ENCODE assay signal across 7 mouse cellular contexts in genomic region chr15:88867368-88868023, GRCm38 (mm10). TPM values are rescaled to one million over a fixed set of nuclear protein-coding genes. Genes with fewer than 3 reads are reported as not detected.
DNase-seq lines count a peak whose midpoint lies in the region; ATAC-seq lines count a peak whose summit lies in the region.

No protein-coding gene starts in this region.

- peak; percentile 56 for DNase-seq in ovary, adult 18-20 months (ENCODE audit: low spot score)
- no peak for DNase-seq in ovary, postnatal 10 days (ENCODE audit: low spot score)
- DNase-seq in embryo, embryonic 11 days = peak; percentile 46
- no peak for DNase-seq in intestine, embryonic 14.5 days (ENCODE audit: low spot score)
- peak; percentile 84 to 88 for DNase-seq in lung, adult 18-20 months
- DNase-seq in right cerebral cortex, postnatal 10 days (ENCODE audit: low spot score in 2 of 2) = no peak
- DNase-seq in frontal cortex, postnatal 25 days (ENCODE audit: low spot score in 2 of 2) = no peak

- no peaks in the 10 kb centered on the region for H3K9me3 ChIP-seq in intestine, embryonic 14.5 days (ENCODE audit: control insufficient read depth, low read length)

- H3K4me1 ChIP-seq in intestine, embryonic 14.5 days (replicated peaks; ENCODE audit: control insufficient read depth, insufficient read depth, low read length) = peaks cover 31% of the 10 kb centered on the region

- no peak overlapping the region for H3K4me2 ChIP-seq in intestine, embryonic 14.5 days (ENCODE audit: low read length)

- WGBS in intestine, embryonic 14.5 days = 14% methylated on average over 5 of the region's 5 CpGs

- H3K27me3 ChIP-seq in intestine, embryonic 14.5 days (replicated peaks; ENCODE audit: control insufficient read depth, insufficient read depth, low read length) = no peaks in the 10 kb centered on the region

- no peak for ATAC-seq in intestine, embryonic 14.5 days (replicated peaks; ENCODE audit: low FRiP score, low TSS enrichment, low read depth)

- H3K27ac ChIP-seq in intestine, embryonic 14.5 days (ENCODE audit: low read depth) = peak overlapping the region; percentile 38

- peaks cover 21% of the 10 kb centered on the region for H3K36me3 ChIP-seq in intestine, embryonic 14.5 days (ENCODE audit: control insufficient read depth, insufficient read depth, low read length)

- H3K4me3 ChIP-seq in intestine, embryonic 14.5 days (ENCODE audit: low read depth, low read length) = no peak overlapping the region

- H3K9ac ChIP-seq in intestine, embryonic 14.5 days (ENCODE audit: low read length) = no peak overlapping the region

RNA-seq across cellular contexts. Expression of gene Pim3, which starts 5.5 kb away (rescaled TPM):
- polyA plus RNA-seq in intestine, embryonic 14.5 days (2014; fragmentation: Nextera tagmentation; extraction: Ambion mirVana) = 40.1 and 51.7 TPM in 2 replicates

RNA-seq across cellular contexts. Expression of gene Creld2, which starts 48.0 kb away (rescaled TPM):
- 79.9 and 95.1 TPM in 2 replicates for polyA plus RNA-seq in intestine, embryonic 14.5 days (2014; fragmentation: Nextera tagmentation; extraction: Ambion mirVana)

RNA-seq across cellular contexts. Expression of gene Alg12, which starts 48.4 kb away (rescaled TPM):
- polyA plus RNA-seq in intestine, embryonic 14.5 days (2014; fragmentation: Nextera tagmentation; extraction: Ambion mirVana) = 11.8 and 13.6 TPM in 2 replicates

Comparison
In these comparisons a context has a peak if more than half of its experiments do, and no peak if none do; other contexts are left out.
1. DNase-seq: peak in ovary, adult 18-20 months (single experiment), embryo, embryonic 11 days (single experiment) and lung, adult 18-20 months (2 of 2); none in ovary, postnatal 10 days (single experiment), intestine, embryonic 14.5 days (single experiment), right cerebral cortex, postnatal 10 days (0 of 2) and frontal cortex, postnatal 25 days (0 of 2).